Mouse (Mus musculus) lung, postnatal 0 days (tissue): ENCODE measurements around the gene 1700025F22Rik.
A peak's percentile ranks its signal among the peaks of the same experiment; 100 is the strongest.

ENCODE experiments used
- CTCF ChIP-seq: IDR thresholded peaks from 2 replicates; pipeline ENCODE4 v1.5.1; 2016; ENCODE audit warnings: antibody characterized with exemption, mild to moderate bottlenecking
- EP300 ChIP-seq: IDR thresholded peaks from 2 replicates; pipeline ENCODE4 v1.6.1; 2016; ENCODE audit warnings: antibody characterized with exemption, mild to moderate bottlenecking, control low read depth

DNA sequence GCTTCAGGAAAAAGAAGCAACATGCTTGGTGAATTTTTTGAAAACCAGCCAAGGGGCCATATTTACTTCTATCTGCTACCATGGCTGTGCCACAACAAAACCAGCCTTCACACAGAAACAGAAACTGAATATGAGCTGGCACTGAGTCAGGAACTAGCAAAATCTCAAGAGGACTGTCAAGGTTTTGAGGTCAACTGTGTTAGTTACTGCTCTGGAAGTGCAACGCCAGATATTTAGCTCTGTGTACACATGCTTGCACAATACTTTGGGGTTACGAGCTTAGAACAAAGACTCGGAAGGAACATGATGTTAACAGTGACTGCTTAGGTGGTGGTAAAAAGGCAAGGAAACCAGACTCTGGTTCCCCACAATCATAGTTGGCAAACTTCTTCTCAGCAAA lies 57.4 kb downstream of the 1700025F22Rik start:
- TF ChIP-seq CTCF, result no peak
- peak; percentile 50; the same call in 1 of the 2 replicates for TF ChIP-seq EP300
